Mouse (Mus musculus) heart, postnatal 14 days (tissue): ENCODE measurements at regions not wholly inside any gene's neighbourhood (a gene's known extent, or its start where the extent isn't known, plus 50 kb on each side); places are given as distances from the start of the nearest gene placed in this dataset.
"Not testable (repeated sequence)": the region's sequence is repeated elsewhere in the genome, so short reads cannot be mapped to it uniquely, and the experiment has no call there.

Source experiments
- DNase-seq, 2 experiments: peaks; one replicate each; pipeline ENCODE4 v3.0.0; 2021 to 2022
- intact Hi-C: fragments of 180-260 bp; cut with DNase I; formaldehyde crosslinking; loops from one replicate; pipeline ENCODE4 v1.15.1; 2025

DNA sequence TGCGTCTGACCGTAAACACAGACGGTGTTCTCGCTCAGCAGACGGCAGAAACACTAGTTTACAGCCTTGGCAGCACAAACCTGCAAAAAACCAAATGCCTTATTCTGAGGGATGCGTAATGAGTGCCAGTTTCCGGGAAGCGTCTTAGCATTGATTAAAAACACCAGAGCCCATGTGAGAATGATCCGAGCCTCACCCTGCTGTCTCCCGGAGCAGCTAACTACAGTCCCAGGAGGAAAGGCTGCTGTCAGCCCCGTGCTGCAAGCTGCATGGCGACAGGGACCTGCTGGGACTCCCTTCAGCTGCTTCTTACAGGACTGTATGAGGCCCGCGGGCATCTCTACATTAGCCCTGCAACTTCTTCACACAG is 189.7 kb downstream of the Med10 start:
- intact Hi-C loops: loop anchor here (1.0 to 2.0 kb wide), 3 partner anchors 247 to 295 kb away; partner anchors contain the start of gene Ube2ql1
- DNase-seq: no peak

DNA sequence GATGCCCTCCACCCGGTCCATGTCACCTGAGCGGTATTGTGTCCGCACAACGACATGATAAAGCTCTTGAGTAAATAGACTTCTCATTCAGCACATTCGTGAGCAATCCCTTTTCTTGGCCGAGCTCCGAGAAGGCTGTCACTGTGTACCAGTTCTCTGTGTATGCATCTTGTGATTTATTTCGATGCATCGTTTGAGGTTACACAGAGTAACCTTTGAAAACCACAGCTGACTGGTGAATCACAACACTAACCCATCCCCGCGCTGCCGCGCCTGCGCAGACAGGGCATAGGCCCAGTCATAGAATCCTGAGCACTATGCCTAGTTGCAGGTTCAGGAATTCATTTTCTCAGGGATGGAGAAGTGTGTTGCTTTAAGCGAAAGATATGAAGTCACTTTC is 201.4 kb downstream of the Med10 start:
- DNase-seq: peak in 1 of 2 experiments; percentile 2
- intact Hi-C loops: no loop called here

DNA sequence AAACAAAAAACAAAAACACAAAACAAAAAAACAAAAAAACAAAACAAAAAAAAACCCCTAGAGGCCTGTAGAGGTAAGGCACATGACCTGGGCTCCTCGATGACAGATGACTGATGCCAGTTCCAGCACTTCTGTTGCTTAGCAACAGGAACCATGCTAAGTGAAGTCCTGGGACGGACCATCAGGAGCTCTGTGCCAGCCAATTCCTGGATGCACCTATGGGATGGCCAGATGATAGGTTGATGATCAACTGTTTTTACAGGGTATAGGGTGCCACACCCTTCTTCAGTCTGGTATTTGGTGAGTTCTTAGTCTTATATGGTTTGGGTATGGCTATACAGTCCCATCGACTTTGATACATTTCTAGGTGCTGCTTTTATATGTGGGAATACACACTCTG is 209.9 kb downstream of the Med10 start:
- intact Hi-C loops: no loop called here
- DNase-seq: no peak

DNA sequence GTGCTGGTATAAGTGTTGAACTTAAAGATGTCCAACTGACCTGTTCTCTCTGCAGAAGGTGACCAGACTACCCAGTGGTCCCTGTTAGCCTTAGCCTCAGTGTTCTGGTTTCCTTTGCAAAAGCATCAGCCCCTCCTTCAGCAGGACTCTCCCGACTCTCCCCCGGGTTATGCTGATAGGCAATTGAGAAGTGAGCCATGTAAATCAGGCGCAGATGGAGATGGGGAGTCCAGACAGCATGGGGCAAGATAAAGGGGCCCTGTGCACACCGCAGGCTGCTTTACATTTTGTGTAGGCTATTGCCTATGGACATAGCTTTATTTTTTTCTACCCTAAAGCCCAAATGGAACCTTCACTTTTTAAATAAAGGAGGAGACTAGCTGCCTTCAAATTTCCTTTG is 213.0 kb downstream of the Med10 start:
- no peak for DNase-seq
- intact Hi-C loops: no loop called here

DNA sequence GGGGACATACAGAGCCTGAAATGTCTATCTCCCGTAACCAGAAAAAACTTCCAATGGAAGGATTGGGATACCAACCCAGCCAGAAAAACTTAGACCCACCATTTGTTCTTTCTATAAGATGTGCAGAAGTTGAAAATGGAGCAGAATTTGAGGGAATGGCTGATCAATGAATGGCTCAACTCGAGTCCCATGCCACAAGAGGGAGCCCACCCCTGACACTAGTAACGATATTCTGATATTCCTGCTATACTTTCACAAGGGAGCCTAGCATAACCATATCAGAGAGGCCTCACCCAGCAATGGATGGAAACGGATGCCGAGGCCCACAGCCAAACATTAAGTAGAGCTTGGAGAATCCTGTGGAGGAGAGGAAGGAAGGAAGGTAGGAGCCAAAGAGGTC is 215.3 kb downstream of the Med10 start:
- intact Hi-C loops: no loop called here
- no peak for DNase-seq

DNA sequence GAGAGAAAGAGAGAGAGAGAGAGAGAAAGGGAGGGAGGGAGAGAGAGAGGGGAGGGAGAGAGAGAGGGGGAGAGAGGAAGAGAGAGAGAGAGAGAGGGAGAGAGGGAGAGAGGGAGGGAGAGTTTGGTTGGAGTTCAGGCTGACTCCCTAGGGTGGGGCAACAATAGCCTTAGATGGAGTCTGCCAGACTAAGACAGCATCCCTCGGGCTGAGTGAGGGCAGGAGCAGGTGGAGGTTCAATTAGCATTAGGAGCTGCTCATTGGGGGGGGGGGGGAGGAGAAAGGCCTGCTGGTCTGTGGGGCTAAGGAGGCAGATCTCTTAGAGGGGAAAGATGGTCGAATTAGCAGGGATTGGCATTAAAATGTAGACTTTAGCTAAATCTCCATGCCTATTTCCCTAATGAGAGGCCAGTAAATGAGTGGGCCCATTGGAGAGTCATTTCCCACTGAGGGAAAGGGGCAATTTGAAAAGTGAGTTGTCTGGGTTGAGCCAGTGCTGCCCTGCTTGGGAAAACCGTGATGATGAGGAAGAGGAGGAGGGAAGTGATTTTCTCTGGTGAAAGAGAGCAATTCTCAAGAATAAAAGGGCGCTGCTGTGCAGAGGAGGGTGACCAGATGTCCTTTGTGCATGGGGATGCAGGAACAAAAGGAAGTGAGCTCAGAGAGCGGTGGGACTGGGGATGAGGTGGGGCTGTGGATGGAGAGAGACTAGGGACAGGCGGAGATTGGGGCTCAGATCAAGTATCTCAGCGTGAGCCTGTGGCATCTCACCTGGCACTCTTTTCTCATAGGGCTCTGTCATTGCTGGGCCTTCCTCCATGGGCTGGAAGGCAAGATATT is 218.0 kb downstream of the Med10 start:
- intact Hi-C loops: no loop called here
- DNase-seq: no peak

DNA sequence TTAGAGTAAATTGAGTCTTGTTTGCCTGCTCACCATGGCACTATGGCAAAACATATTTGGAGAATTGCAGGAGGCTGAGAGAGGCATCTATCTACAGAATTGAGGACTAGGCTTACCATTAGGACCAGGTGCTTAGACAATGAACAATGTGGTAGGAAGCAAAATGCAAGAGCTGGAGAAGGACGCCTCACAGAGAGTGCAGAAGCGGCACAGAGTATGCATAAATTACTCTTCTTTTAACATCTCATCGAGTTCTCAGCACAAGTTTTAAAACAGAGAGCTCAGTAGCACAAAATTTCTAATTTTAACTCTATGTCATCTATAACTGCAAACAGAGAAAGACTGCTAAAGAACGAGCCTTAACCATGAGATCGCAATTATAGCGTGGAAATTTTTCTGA is 231.1 kb downstream of the Med10 start:
- DNase-seq: no peak
- intact Hi-C loops: no loop called here

DNA sequence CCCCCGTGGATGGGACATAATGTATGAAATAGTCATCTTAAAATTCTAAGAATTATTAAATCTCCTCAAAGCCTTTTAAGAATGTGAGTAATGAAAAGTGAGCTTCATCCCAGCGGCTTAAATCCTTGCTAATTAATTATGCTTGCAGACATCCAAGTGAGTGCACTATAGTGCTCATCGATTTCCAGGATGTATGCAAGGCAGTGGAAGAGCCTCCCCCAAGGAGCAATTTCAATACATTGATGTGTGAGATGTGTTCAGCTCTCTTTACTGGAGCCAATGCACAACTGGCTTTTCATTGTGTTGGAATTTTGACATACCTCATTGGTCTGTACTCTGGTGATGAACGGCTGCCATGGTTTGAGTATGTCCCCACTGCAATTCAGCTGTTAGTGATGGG is 231.6 kb downstream of the Med10 start:
- intact Hi-C loops: no loop called here
- no peak for DNase-seq

DNA sequence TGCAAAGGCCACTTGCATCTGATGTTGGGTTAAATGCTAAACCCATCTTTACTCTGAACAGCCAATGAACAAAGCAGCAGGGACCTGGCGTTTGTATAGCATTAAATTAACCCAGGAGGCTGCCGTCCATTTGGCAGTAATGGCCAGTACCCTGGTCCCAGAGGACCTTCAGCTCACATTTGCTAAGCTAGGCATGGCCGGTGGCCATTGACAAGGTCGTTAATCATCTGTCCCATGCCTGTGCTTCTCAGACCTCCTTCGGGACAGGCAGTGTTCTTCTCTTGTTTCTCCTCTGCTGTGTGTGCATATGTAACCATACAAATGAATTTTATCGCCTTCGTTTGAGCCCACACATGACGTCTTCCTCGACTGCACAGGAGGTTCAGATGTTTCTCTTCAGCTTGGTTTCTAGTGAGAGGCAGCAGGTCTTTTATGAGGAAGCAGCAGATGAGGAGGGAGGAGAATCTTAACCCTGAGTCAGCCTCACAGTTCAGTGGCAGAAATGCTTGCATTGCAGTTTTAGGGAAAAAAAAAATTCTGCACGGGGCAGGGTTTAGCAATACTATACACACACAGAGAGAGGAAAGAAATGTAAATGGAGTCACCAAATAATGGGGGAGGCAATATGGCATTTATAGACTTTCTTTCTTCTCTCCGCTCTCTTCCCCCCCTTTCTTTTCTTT is 235.9 kb downstream of the Med10 start:
- intact Hi-C loops: no loop called here
- no peak for DNase-seq

DNA sequence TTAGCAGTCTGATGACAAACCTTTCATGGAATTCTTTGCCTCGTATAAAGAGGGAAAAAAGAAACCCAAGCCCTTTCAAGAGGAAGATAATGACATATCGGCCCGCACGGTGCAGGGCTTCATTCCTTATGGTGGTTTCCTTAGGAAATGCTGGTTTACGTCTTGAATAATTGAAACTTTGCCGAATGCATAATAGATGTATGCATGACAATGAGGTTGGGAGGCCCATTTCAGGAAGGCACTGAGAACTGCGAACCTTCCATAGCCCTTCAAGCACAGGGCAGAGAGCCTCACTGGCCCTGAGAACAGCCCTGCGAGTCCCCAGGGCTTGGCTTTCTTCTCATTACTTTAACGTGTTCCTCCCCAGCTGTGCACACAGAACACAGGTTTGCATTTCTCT is 255.7 kb downstream of the Med10 start:
- no peak for DNase-seq
- intact Hi-C loops: no loop called here

DNA sequence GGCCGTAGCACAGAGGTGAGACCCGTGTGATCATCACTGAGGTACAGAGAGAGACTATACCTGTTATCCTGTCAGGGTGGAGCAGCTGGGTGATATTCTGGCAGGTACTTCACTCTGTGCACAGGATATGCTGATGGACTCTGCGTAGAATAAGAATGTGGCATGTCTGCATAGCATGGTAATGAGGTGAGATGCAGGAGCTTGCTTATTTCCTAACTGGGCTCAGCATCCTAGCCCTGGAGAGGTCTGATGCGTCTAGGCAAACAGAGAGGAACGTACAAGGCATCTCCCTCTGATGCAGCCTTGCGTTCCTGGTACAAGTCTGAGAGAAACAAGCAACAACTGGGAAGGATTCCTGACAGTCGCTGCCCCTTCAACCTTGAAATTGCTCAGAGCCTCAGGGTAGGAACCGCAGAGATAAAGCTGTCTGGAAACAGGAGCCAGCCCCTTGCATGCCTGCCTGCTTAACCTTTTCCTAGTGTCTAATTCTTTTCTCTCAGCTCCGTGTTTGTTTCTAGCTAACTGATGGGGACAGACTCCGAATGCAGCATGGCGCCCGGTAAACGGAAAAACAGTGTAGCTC is 259.3 kb downstream of the Med10 start:
- intact Hi-C loops: no loop called here
- DNase-seq: no peak

DNA sequence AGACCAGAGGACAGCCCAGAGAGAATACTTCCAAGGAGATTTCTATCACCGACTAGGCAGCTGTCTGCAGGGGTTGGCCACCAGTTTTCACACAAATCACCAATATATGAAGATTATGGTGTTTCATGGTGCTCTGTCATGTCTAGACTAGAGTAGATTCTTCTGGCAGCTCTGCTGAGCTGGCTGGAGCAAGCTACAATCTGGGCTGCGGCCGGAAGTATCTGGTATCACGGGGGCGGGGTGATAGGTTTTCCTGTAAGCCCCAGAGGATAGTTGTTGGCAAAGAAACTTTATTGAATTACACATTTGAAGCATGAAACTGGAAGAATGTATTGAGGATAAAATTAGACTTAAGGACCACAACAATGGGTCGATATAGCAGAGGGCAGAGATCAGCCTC is 271.5 kb downstream of the Med10 start:
- no peak for DNase-seq
- intact Hi-C loops: no loop called here

DNA sequence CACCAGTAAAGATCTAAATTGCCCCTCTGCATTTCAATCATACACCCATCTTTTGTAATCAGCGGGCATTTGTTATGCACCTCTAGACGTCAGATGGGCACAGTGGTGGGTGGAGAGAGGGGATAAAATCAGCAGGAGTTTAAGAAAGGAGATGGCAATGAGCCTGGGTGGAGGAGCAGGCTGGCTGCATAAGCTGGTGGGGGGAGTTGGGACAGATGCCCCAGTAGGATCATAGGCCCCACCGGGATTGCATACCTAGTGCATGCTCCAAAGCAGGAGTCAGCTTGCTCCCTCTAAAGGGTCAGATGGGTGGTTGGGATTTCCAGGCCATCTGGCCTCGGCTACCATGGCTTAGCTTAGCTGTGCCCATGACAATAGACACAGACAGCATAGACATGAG is 273.2 kb downstream of the Med10 start:
- intact Hi-C loops: no loop called here
- no peak for DNase-seq

DNA sequence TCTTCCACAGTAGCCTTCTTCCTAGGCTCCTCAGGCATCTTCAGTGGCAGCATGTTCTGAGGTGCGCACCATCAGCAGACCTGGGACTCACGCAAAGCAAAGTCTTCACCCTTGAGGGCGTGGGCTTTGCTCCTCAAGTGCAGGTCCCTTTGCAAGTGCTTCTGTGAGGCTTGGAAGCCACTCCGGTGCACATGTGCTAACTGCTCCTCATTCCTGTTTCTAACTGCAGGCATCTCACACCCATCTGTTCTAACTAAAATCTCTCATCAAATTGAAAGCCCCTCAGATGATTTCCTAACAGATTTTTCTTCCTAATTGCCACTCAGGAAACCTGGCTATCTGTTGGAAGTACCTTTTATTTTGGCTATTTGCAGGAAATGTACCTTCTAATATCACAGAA is 278.9 kb downstream of the Med10 start:
- DNase-seq: no peak
- intact Hi-C loops: no loop called here

DNA sequence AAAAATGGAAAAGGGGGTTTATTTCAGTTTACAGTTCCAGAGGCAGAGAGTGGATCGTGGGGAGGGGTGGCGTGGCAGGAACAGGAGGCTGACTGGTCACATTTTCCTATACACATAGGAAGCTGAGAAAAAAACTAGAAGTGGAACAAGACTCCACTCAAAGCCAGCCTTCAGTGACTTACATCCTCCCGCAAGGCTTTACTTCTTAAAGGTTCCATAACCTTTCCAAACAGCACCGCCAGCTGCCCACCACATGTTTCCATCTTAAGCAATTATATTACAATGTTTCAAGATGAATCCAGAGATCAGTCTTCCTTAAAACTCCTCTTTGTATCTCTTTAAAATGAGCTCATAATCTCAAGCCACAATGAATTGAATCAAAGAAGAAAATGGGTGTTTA is 290.7 kb downstream of the Med10 start:
- intact Hi-C loops: no loop called here
- no peak for DNase-seq

DNA sequence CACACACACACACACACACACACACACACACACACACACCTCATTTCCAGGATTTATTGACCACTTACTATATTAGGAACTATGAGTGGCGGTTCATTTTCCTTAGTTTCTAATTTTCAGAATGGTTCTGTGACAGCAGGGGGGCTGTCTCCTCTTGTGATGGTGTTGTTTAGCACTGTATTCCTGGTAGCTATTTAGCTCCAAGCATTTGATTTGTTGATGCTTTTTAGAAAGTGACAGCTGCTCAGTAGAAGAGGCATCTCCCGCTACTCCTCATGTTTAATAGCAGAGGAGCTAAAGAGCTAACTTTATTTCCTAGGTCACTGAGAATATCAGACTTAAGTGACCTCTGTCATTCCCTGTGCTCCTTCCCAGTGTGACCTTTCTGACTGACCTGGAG is 291.8 kb downstream of the Med10 start:
- intact Hi-C loops: no loop called here
- DNase-seq: no peak

DNA sequence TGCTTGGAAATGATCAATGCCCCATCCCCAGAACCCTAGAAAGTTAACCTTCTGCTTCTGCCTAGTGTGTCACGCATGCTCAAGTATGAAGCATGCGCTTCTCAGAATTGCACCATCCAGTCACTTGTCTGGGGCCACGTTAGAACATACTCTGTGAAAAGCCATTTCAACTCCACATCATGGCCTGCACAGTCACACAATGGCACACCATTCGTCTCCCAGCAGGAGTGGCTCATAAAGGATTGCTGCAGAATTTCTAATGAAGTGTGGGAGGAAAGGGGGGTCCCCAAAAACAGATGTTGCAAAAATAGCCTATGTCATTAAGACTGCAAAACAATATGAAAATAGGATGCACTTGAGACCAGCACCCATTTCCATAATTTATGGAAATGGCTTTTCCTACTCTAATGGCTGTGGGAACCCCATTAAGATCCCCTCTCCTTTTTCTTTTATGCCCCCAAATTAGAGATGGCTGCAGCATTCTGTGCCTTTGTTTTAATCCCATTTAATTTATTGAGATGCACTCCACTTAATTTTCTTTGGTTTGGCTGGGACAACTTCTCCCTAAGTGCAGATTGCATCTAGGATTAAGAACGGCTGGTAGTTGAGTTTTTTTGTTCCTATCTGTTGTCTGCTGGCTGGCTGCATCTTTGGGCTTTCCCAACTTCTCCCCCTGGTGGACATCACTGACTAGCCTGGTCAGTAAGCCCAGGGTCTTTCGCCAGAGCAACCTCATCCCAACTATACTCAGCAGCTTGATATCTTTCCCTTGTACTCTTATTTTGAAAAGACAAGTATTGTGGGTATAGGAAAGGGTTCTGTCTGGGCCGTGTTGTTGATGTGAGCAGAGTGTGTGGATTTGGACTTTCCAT is 294.5 kb downstream of the Med10 start:
- intact Hi-C loops: no loop called here
- DNase-seq: no peak

DNA sequence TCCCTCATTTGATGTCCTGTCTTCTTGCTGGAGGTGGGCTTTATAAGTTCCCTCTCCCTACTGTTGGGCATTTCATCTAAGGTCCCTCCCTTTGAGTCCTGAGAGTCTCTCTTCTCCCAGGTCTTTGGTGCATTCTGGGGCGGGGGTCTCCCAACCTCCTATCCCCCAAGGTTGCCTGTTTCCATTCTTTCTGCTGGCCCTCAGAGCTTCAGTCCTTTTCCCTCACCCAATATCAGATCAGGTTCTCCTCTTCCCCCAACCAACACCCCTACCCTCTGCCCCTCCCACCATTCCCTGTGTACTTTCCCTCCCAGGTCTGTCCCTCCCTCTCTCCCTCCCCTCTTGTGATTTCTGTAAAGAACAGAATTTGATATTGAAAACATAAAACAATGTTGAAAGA is 297.9 kb downstream of the Med10 start:
- DNase-seq, intact Hi-C loops: not testable (repeated sequence)

DNA sequence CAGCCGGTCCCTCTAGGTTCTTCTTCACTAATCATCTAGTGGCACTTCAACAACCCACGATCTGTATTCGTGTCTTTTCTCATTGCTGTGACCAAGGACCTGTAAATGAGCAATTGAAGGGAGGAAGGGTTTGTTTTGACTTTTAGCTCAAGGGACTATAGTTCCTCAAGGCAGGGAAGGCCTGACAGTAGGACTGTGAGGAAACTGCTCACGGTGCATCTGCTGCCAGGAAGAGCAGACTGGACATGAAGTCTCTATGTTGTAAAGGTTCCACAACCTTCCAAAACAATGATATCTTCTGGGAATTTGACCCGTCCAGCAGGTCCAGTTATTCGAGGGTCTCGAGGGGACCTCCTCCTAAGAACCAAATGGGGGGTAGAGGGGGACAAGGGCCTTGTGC is 300.8 kb downstream of the Med10 start:
- no peak for DNase-seq
- intact Hi-C loops: no loop called here

DNA sequence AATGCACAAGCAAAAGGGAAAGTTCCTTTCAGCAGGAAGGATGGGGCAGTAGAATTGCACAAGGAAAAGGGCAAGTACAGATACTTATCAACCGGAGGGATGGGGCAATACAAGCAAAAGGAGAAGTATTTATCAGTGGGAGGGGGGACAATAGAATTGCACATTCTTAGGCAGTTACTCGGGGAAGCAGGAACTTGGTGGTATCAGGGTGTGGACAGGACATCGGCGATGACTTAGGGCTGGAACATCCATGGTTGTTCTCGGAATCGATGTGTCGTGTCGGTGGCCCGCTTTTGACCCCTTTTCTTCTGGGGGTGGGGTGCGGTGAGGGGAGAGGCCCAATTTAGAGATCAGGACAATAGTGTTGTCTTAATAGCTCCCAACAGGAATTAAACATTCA is 301.3 kb downstream of the Med10 start:
- intact Hi-C loops, DNase-seq: not testable (repeated sequence)

DNA sequence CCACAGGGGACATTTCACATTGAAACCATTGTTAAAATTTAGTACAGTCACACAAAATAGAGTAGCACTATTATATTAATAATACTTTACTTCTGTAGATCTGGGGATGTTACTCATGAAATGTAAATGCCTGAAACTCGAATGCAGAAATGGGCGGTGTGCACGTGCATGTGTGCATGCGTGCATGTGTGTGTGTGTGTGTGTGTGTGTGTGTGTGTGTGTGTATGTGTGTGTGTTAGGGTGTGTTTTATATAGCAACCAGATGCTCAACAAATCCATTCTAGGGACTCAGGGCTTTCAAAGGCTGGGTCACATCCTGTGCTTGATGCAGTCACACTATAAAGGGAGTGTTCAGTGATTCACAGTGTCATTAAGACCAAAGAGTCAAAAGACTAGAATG is 301.7 kb downstream of the Med10 start:
- intact Hi-C loops: no loop called here
- no peak for DNase-seq
